Comparison of ENCODE assay signal across 5 mouse cellular contexts in genomic region chr14:118808183-118808582, GRCm38 (mm10). TPM values are rescaled to one million over a fixed set of nuclear protein-coding genes. Genes with fewer than 3 reads are reported as not detected.
DNase-seq lines count a peak whose midpoint lies in the region; ATAC-seq and TF ChIP-seq lines count a peak whose summit lies in the region.
"Not testable (repeated sequence)": the region's sequence is repeated elsewhere in the genome, so short reads cannot be mapped to it uniquely, and the experiment has no call there.
"Had no signal": no experiment of that assay in that cellular context is flagged by ENCODE, and none has a peak within 500 bp of the region (broad histone marks: within the 10 kb centered on the region; RNA-seq: fewer than 3 reads in every experiment).

No protein-coding gene starts in this region.

- DNase-seq in liver, embryonic 14.5 days (ENCODE audit: low read depth in 3 of 3, low spot score in 3 of 3): not testable (repeated sequence)

- not testable (repeated sequence) for H3K9ac ChIP-seq in liver, embryonic 12.5 days; liver, embryonic 14.5 days (replicated peaks); liver, embryonic 16.5 days (ENCODE audit: low read depth, low read length)

- peaks cover 11% of the 10 kb centered on the region for H3K27me3 ChIP-seq in erythroblast, embryonic 14.5 days (ENCODE audit: control insufficient read depth)
- H3K27me3 ChIP-seq in liver, embryonic 12.5 days (replicated peaks); liver, embryonic 14.5 days (ENCODE audit: control insufficient read depth, insufficient read depth, low read length); liver, embryonic 16.5 days (ENCODE audit: control insufficient read depth, insufficient read depth, low read depth, low read length): not testable (repeated sequence)

- peak; percentile 78 for ATAC-seq in liver, embryonic 12.5 days
- peak; percentile 71 for ATAC-seq in liver, embryonic 14.5 days (ENCODE audit: insufficient read depth)
- peak; percentile 79 for ATAC-seq in liver, embryonic 16.5 days (ENCODE audit: low read depth)

- H3K4me2 ChIP-seq in liver, embryonic 12.5 days: peak overlapping the region; percentile 40
- peak overlapping the region; percentile 33 for H3K4me2 ChIP-seq in liver, embryonic 14.5 days (ENCODE audit: low read depth)
- H3K4me2 ChIP-seq in liver, embryonic 16.5 days (ENCODE audit: low read depth, low read length): peak overlapping the region; percentile 17; the same call in 1 of the 2 replicates

- H3K9me3 ChIP-seq in erythroblast, embryonic 14.5 days (ENCODE audit: control insufficient read depth, low read length); liver, embryonic 12.5 days (replicated peaks); liver, embryonic 14.5 days (ENCODE audit: control insufficient read depth, low read length); liver, embryonic 16.5 days (replicated peaks; ENCODE audit: control insufficient read depth, low read length): not testable (repeated sequence)

- not testable (repeated sequence) for TF ChIP-seq EP300 in liver, embryonic 14.5 days (IDR thresholded peaks at IDR 0.05; ENCODE audit: low read depth)

- H3K4me3 ChIP-seq in erythroblast, embryonic 14.5 days (replicated peaks): peak overlapping the region; percentile 44
- H3K4me3 ChIP-seq in liver, embryonic 12.5 days; liver, embryonic 14.5 days (ENCODE audit: insufficient read depth in 1 of 2, low read depth in 2 of 2, low read length in 2 of 2); liver, embryonic 16.5 days (ENCODE audit: low read depth, low read length): not testable (repeated sequence)

- not testable (repeated sequence) for H3K36me3 ChIP-seq in erythroblast, embryonic 14.5 days (ENCODE audit: control insufficient read depth); liver, embryonic 12.5 days; liver, embryonic 14.5 days (replicated peaks; ENCODE audit: control insufficient read depth, insufficient read depth, low read depth); liver, embryonic 16.5 days (ENCODE audit: control insufficient read depth, insufficient read depth)

- TF ChIP-seq CTCF in liver, embryonic 14.5 days (IDR thresholded peaks at IDR 0.05; ENCODE audit: low read depth): not testable (repeated sequence)

- H3K4me1 ChIP-seq in erythroblast, embryonic 14.5 days (ENCODE audit: control insufficient read depth): peaks cover 86% of the 10 kb centered on the region
- peaks cover 56% of the 10 kb centered on the region for H3K4me1 ChIP-seq in liver, embryonic 12.5 days
- peaks cover 23 to 45% of the 10 kb centered on the region in 2 experiments for H3K4me1 ChIP-seq in liver, embryonic 14.5 days (replicated peaks; ENCODE audit: control insufficient read depth in 2 of 2, insufficient read depth in 2 of 2, low read length in 1 of 2)
- H3K4me1 ChIP-seq in liver, embryonic 16.5 days (ENCODE audit: control insufficient read depth, low read depth, low read length): peaks cover 26% of the 10 kb centered on the region

- WGBS in liver, embryonic 12.5 days (ENCODE audit: insufficient replicate concordance): 60% methylated on average over 2 of the region's 2 CpGs
- 65% methylated on average over 2 of the region's 2 CpGs for WGBS in liver, embryonic 14.5 days (ENCODE audit: insufficient replicate concordance)
- 63% methylated on average over 2 of the region's 2 CpGs for WGBS in liver, embryonic 16.5 days (ENCODE audit: insufficient replicate concordance)

- H3K27ac ChIP-seq in liver, embryonic 12.5 days; liver, embryonic 16.5 days (ENCODE audit: low read length): not testable (repeated sequence)
- H3K27ac ChIP-seq in liver, embryonic 14.5 days: peak overlapping the region; percentile 24; the same call in 1 of the 2 replicates

RNA-seq across cellular contexts. Expression of gene Cldn10, which starts 20.5 kb away (rescaled TPM):
- not detected in 2 replicates for polyA plus RNA-seq in erythroblast, embryonic 14.5 days (2012)
- polyA plus RNA-seq in liver, embryonic 12.5 days (2016; fragmentation: Nextera tagmentation; extraction: Ambion mirVana): 0.17 and 0.30 TPM in 2 replicates
- 0.05 and 0.06 TPM in 2 replicates for polyA plus RNA-seq in liver, embryonic 14.5 days (2012; rRNA removed)
- 0.45 and 0.51 TPM in 2 replicates for polyA plus RNA-seq in liver, embryonic 14.5 days (2014; fragmentation: Nextera tagmentation; extraction: Ambion mirVana)
- 0.43 and 1.3 TPM in 2 replicates for polyA plus RNA-seq in liver, embryonic 16.5 days (2015; fragmentation: Nextera tagmentation; extraction: Ambion mirVana)
- polyA plus RNA-seq: C2C12 had no signal
